ENCODE assay signal across 16 mouse cellular contexts in genomic region chr11:119902891-119903290, GRCm38 (mm10).
"Had no signal": no experiment of that assay in that cellular context is flagged by ENCODE, and none has a peak within 500 bp of the region (broad histone marks: within the 10 kb centered on the region; RNA-seq: fewer than 3 reads in every experiment).

No protein-coding gene starts in this region.

- H3K27me3 ChIP-seq: stomach, embryonic 15.5 days had no signal

- H3K4me3 ChIP-seq: midbrain, embryonic 12.5 days; midbrain, embryonic 15.5 days; myocyte; neural tube, embryonic 13.5 days; neural tube, embryonic 15.5 days; stomach, embryonic 15.5 days had no signal

- H3K9me3 ChIP-seq: midbrain, embryonic 12.5 days; midbrain, embryonic 15.5 days; neural tube, embryonic 13.5 days; neural tube, embryonic 15.5 days; stomach, embryonic 15.5 days had no signal

- H3K4me2 ChIP-seq: lung, embryonic 14.5 days; midbrain, embryonic 12.5 days; midbrain, embryonic 15.5 days; neural tube, embryonic 13.5 days; neural tube, embryonic 15.5 days; stomach, embryonic 15.5 days had no signal

- H3K36me3 ChIP-seq: midbrain, embryonic 15.5 days had no signal

- H3K4me1 ChIP-seq: midbrain, embryonic 15.5 days; stomach, embryonic 15.5 days had no signal

- DNase-seq: lung, adult 18-20 months; lung, embryonic 14.5 days; lung, postnatal 10 days; lung, postnatal 4 days; right cerebral cortex, postnatal 14 days; thymus, adult 2 months; thymus, postnatal 25 days; thymus, postnatal 4 days had no signal

- H3K9ac ChIP-seq: liver, embryonic 14.5 days; lung, embryonic 14.5 days; midbrain, embryonic 12.5 days; midbrain, embryonic 15.5 days; neural tube, embryonic 13.5 days; neural tube, embryonic 15.5 days; stomach, embryonic 15.5 days had no signal

- H3K27ac ChIP-seq: liver, embryonic 14.5 days; midbrain, embryonic 12.5 days; midbrain, embryonic 15.5 days; neural tube, embryonic 13.5 days; neural tube, embryonic 15.5 days; stomach, embryonic 15.5 days; stomach, postnatal 0 days had no signal

- ATAC-seq: midbrain, embryonic 15.5 days had no signal
